Mouse (Mus musculus): ENCODE measurements at regions not wholly inside any gene's neighbourhood (a gene's known extent, or its start where the extent isn't known, plus 50 kb on each side); places are given as distances from the start of the nearest gene placed in this dataset.

DNA sequence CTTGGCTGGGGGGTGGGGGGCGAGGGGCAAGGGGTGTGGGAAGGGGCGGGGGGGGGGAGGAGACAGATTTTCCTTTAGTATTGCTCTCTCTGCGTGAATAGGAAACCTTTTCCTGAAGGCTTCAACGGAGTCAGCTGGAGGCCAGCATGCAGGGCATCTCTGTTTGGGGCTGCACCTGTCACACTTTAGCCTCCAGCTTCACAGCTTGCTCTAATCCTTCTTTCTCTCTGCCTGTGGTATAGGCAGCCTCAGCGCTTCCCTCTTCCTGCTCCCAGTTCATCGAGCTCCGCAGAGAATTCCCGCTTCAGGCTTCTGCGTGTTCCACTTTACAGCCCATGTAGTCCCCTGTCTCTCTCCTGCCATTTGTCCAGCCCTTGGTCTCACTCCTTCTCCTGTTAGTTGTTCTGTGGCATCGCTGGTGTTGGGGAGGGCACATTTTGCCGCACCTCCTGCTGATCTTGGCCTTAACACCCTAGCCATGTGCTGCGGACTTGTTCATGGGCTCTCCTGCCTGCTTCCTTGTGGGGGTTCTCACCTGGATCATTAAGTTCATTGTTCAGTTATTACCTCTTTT lies 51.7 kb upstream of the Jph4 start:
- no peak for DNase-seq (ENCODE audit: low read depth, low spot score)

GRCm38 (mm10) chr14:55169021-55169855 lies 52.5 kb upstream of the Jph4 start:
- DNase-seq (ENCODE audit: low read depth, low spot score), result no peak

GRCm38 (mm10) chr14:55169856-55170117 lies 52.0 kb upstream of the Dhrs2 start:
- no peak for DNase-seq (ENCODE audit: low read depth, low spot score)

GRCm38 (mm10) chr14:55171311-55172049 lies 50.3 kb upstream of the Dhrs2 start:
- peak; percentile 28 for DNase-seq (ENCODE audit: low read depth, low spot score)
